Mouse (Mus musculus): ENCODE measurements around the gene Olfr1380.
A peak's percentile ranks its signal among the peaks of the same experiment; 100 is the strongest.
"Not testable (repeated sequence)": the region's sequence is repeated elsewhere in the genome, so short reads cannot be mapped to it uniquely, and the experiment has no call there.

Olfr1380 gene

DNA sequence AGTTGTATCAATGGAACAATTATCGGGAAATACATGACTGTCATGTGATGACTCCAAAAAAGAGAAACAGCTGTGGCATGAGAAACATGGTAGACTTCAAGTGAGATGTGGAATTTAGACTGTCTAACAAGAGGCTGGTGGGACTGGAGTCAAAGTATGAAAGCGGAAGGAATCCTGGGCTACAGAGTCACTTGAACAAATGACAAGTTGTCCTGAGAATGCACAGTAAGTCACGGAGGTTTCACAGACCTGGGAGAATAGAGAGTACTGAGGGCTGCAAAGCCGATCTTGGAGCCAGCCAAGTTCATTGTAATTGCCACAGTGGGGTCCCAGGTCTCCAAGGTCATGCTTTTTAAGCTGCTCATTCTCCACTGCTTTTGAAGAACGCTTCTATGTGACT lies at the start of gene Olfr1380:
Olfr1380 (plus strand) TSS at position 301 of the 400 bp plus-strand sequence.
- DNase-seq (ENCODE audit: low spot score), result not testable (repeated sequence)

DNA sequence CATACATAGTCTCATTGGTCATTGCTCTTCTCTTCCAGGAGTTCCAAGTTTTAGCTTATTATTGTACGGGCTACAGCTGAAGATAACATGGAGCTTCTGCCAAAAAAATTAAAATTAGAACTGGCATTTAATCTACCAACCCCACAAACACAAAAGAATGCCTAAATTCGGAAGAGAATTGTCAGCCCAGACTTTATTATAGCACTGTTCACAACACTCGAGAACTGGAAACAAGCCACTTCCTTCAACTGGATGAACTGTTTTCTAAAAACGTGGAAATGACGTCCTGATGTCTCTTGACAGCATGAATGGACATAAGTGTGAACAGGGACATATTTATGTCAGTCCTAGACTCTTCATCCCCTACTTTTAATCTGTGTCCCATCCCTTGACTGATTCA lies 38.6 kb upstream of the Olfr1380 start:
- DNase-seq (ENCODE audit: low spot score), result no peak

DNA sequence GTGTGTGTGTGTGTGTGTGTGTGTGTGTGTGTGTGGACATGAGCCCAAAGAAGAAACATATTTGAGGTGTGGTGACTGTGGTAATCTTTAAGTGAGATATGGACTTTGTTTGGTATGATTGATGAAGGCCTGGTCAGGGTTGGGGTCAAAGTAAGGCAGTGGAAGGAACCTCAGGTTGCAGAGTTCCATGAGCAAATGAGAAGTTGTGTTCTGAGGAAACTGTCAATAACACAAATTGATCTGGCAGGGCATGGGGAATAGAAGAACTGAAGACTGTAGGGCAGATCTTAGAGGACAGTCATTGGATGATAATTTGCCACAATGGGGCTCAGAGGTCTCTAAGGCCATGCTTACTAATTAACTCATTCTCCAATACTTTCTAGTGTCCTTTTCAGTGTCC lies 37.3 kb upstream of the Olfr1380 start, which contains the start of gene Olfr1383:
Olfr1383 (plus strand) TSS at position 301 of the 400 bp plus-strand sequence.
- no peak for DNase-seq (ENCODE audit: low spot score)

DNA sequence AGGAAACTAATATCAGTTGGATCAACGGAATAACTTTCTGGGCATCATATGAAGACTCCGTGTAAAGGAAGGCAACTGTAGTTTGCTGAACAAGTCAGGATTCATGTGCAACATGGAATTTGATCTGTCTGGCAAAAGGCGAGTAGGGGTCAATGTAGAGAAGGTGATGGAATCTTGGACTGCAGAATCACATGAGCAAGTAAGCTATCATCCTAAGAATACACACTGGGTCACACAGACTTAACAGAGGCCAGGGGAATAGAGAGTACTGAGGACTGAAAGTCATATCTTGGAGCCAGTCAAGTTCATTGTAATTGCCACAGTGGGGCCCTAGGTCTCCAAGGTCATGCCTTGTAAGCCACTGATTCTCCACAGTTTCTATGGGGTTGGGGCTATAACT lies 28.7 kb upstream of the Olfr1380 start, which contains the start of gene Olfr1382:
Olfr1382 (plus strand) TSS at position 301 of the 400 bp plus-strand sequence.
- DNase-seq (ENCODE audit: low spot score), result no peak

DNA sequence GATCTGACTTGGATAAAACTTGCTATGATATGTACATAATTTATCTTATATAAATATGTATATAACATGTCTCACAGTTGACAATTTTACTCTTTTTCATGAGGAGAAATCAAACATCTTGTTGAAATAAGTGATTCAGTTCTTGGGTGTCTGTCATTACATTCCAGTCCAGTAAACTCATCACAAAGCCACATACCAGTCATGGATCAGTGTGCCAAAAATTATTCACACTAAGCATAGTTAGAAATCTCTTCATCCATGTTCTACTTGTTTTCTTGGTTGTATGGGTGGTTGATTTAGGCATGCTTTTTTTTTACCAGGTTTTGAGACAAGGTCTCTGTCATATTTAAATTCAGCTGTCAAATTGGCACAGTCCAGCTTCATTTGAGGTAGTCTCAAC lies 23.9 kb upstream of the Olfr1380 start:
- no peak for DNase-seq (ENCODE audit: low spot score)

- DNase-seq (ENCODE audit: low spot score), result not testable (repeated sequence)
Observed at GRCm38 (mm10) chr11:49536631-49537030, 20.0 kb upstream of the Olfr1380 start.

- DNase-seq (ENCODE audit: low spot score), result not testable (repeated sequence)
Observed at GRCm38 (mm10) chr11:49543149-49543548, 13.5 kb upstream of the Olfr1380 start, which contains the start of gene Olfr1381. TSS of gene Olfr1381 (plus strand) at chr11:49543449.

DNA sequence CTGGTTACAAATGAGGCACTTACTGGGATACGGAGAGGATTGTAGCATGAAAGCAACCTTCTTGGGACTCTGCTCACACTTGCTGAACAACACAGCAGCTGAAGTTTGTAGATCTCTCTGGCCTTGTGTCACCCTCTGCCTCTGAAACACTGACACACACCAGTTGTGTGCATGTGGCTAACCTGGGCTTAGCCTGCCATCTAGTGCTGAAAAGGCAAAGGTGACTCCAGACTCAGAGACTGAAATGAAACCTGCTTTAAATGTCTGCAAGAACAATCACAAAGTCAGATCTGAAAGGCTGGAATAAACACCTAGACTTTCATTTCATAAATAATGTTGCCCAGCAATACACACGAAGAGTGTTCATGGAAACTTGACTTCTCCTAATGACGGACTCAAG lies 2.6 kb upstream of the Olfr1380 start:
- DNase-seq (ENCODE audit: low spot score), result peak; percentile 6

GRCm38 (mm10) chr11:49575054-49575453 lies 18.4 kb downstream of the Olfr1380 start:
- DNase-seq (ENCODE audit: low spot score), result peak; percentile 31

- DNase-seq (ENCODE audit: low spot score), result not testable (repeated sequence)
Observed at GRCm38 (mm10) chr11:49580452-49580851, 23.8 kb downstream of the Olfr1380 start.

- no peak for DNase-seq (ENCODE audit: low spot score)
Observed at GRCm38 (mm10) chr11:49590213-49590612, 33.5 kb downstream of the Olfr1380 start.

DNA sequence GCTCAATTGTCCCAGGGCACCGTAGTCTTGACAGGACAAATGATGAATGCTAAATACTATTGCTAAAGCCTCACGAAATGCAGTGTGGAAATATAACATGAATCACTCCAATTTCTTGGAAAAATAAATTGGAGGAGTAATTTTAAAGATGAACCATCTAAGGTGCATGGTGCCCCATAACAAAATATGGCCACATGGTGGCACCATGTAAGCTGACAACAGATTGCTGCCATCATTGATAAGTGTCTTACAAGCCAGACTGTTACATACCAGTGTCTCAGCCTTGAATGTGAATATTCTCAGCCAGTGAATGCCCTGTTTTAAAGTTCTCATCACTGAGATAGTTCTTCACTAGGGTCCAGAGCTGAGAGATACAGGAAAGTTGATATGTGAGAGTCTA lies 40.5 kb downstream of the Olfr1380 start:
- DNase-seq (ENCODE audit: low spot score), result not testable (repeated sequence)

DNA sequence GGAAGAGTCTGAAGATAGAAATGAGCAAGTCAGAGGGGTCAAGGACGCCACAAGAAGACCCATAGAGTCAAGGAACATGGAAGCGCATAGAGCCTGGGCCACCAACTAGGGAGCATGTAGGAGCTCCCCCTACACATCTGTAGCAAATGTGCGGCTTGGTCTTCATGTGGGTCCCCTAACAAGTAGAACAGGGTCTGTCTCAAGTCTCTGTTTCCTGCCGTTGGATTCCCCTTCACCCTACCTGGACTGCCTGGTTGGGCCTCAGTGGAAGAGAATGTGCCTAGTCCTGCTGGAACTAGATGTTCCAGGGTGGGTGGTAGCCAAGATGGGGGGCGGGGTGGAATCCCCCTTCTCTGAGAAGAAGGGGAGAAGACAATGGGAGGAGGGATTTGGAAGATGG lies 51.6 kb downstream of the Olfr1380 start:
- not testable (repeated sequence) for DNase-seq (ENCODE audit: low spot score)

DNA sequence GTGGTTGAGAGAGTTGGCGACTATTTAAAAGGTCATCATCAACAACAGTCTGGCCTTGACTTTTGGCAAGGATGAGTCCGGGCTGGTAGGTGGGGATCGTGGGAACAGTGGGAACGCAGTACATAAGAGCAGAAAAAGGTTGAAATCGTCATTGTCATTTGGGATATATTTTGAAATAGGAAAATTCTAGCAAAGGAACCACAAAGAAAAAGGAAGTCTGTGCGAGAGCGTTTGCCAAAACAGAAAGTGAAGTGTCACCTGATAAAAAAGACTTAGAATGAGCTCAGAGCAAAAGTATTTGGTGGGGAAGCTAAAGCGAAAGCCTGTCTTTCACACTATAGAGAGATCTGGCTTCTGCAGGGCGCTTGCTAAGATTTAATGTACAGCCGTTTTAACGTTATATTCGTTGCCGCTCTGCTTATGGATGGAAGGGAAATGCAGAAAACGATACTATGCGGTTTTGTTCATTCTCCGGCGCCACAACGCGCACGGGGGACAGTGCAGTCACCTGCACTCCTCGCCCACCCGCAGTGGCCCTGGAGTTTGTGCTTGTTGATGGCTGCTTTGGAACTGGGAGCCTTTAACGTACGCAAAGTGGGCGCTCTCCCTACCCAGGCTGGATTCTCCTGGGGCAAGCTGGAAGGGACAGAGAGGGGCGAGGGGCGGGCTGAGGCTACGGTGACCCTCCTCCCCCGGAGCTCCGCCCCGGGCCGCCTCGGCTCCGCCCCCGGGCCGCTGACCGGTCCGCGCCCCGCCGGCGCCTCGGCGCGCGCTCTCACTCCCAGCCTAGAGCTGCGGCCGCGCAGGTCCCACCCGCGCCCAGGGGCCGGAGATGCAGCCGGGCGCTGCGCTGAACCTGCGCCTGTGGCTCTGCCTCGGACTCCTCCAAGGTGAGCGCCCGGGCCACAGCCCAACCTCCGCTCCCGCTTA lies 52.5 kb downstream of the Olfr1380 start, which contains the start of gene Flt4:
Flt4 (plus strand) TSS at position 326 of the 930 bp plus-strand sequence.
- not testable (repeated sequence) for DNase-seq (ENCODE audit: low spot score)

- not testable (repeated sequence) for DNase-seq (ENCODE audit: low spot score)
Observed at GRCm38 (mm10) chr11:49609868-49610824, 53.5 kb downstream of the Olfr1380 start.

- DNase-seq (ENCODE audit: low spot score), result not testable (repeated sequence)
Observed at GRCm38 (mm10) chr11:49611349-49611748, 54.7 kb downstream of the Olfr1380 start.

GRCm38 (mm10) chr11:49612154-49612553 lies 55.5 kb downstream of the Olfr1380 start:
- no peak for DNase-seq (ENCODE audit: low spot score)

- DNase-seq (ENCODE audit: low spot score), result peak; percentile 44
Observed at GRCm38 (mm10) chr11:49613349-49613748, 56.7 kb downstream of the Olfr1380 start.
